Mouse (Mus musculus) mesoderm, embryonic 11.5 days (tissue): ENCODE data around the gene Psmb9.

Source experiments
- DNase-seq: peaks from one replicate; pipeline ENCODE4 v3.0.0-alpha.2; 2012; ENCODE audit warnings: low read depth, low spot score

Gene Psmb9

GRCm38 (mm10) chr17:34205746-34206176 lies 18.2 kb upstream of the Psmb9 start:
- no peak for DNase-seq

- DNase-seq = no peak
Measured at GRCm38 (mm10) chr17:34205021-34205745, 17.6 kb upstream of the Psmb9 start.

GRCm38 (mm10) chr17:34204303-34205010 lies 16.9 kb upstream of the Psmb9 start:
- peak; percentile 81 for DNase-seq

GRCm38 (mm10) chr17:34203444-34203843 lies 15.9 kb upstream of the Psmb9 start, which contains the start of gene Tap2:
TSS of gene Tap2 (plus strand) at chr17:34203527.
- no peak for DNase-seq

GRCm38 (mm10) chr17:34202760-34203442 lies 15.3 kb upstream of the Psmb9 start:
- no peak for DNase-seq

GRCm38 (mm10) chr17:34201506-34202055 lies 14.0 kb upstream of the Psmb9 start:
- DNase-seq = no peak

- DNase-seq = no peak
Measured at GRCm38 (mm10) chr17:34200772-34201505, 13.4 kb upstream of the Psmb9 start.

- no peak for DNase-seq
Measured at GRCm38 (mm10) chr17:34200047-34200446, 12.5 kb upstream of the Psmb9 start.

GRCm38 (mm10) chr17:34199050-34199619 lies 11.6 kb upstream of the Psmb9 start:
- DNase-seq = no peak

- DNase-seq = no peak
Measured at GRCm38 (mm10) chr17:34198521-34198912, 11.0 kb upstream of the Psmb9 start.

GRCm38 (mm10) chr17:34197904-34198520 lies 10.4 kb upstream of the Psmb9 start:
- DNase-seq = no peak

GRCm38 (mm10) chr17:34196941-34197894 lies 9.7 kb upstream of the Psmb9 start, which contains the start of gene Psmb8:
TSS of gene Psmb8 (plus strand) at chr17:34197721.
- peak; percentile 80 for DNase-seq

GRCm38 (mm10) chr17:34196491-34196890 lies 8.9 kb upstream of the Psmb9 start:
- no peak for DNase-seq

- DNase-seq = no peak
Measured at GRCm38 (mm10) chr17:34194723-34195122, 7.2 kb upstream of the Psmb9 start.

GRCm38 (mm10) chr17:34193468-34193867 lies 5.9 kb upstream of the Psmb9 start:
- no peak for DNase-seq

GRCm38 (mm10) chr17:34192852-34193251 lies 5.3 kb upstream of the Psmb9 start:
- DNase-seq = peak; percentile 21

GRCm38 (mm10) chr17:34188986-34189385 lies 1.4 kb upstream of the Psmb9 start:
- DNase-seq = no peak

- no peak for DNase-seq
Measured at GRCm38 (mm10) chr17:34188010-34188409, 446 bp upstream of the Psmb9 start.

- no peak for DNase-seq
Measured at GRCm38 (mm10) chr17:34186885-34187260, 691 bp downstream of the Psmb9 start.
